Mouse (Mus musculus) layer of hippocampus, adult 8-10 months (tissue): Measurements from ENCODE around the gene Ackr4. TPM values are rescaled to one million over a fixed set of nuclear protein-coding genes. Genes with fewer than 3 reads are reported as not detected.

Experiments
- DNase-seq, 2 experiments: peaks; one replicate each; pipeline ENCODE4 v3.0.0; 2022; ENCODE audit warnings: low spot score in 2 of 2
- total RNA-seq, 4 experiments: library from RNA; stranded (reverse); gene quantifications; 2 replicates each; pipeline ENCODE4 v1.2.4; 2022

The Ackr4 gene
- total RNA-seq: under 1 TPM in 2 of 4 experiments, not detected in 2; 0.14 to 0.67 TPM

DNA sequence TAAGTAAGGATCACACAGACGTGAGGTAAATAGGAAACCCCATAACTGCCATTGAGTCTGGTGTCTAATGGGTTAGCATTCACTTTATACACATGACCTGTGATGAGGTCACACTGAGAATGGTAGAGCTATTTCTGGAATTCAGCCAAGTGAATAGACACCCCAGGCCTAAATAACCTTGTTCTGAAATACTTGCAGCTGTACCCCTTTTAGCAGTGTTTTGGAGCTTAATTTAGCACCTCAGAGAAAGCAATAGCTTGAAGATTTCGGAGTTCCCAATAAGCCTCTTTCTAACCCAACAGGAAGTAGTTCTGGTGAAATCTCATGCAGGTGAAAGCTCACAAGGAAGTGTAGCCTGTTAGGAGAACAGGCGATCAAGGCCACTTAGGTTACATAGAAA lies at the start of gene Ackr4:
TSS of gene Ackr4 (minus strand) at position 101 of the 400 bp plus-strand sequence.
- no peak for DNase-seq

DNA sequence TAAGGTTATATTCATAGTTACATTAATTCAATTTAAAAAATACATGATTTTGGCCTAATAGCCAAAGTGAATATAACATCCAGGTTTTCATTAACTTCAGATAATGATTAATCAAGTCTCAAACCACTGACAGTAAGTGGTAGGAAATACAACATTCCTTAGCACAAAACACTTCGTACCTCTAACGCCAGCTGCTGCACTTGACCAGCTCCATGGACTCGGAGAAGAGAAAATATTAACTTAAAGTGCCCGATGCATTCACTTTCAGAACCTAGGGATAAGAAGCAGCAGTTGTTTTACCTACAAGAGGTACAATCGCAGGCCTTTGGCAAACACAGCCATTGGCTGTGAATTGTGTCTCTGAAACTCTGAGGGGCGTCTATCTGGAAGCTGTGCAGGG lies 45.6 kb upstream of the Ackr4 start:
- DNase-seq: no peak

DNA sequence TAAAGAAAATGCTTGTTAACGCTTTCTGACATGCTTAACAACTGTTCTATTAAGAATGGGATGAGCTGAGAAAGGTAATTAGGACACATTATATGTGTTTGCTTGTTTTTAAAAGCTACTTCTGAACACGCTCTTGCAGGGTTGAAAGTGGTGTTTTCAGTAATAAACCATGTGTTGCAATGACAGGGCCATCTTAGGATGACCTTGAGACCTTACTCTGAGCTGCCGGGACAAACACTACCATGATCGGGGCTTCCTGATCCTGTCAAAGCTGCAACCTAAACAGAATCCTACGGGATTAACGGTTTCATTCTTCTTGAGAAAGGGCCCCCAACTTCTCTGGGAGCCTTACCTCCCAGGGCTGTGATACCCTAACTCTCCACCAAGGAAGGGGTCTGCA lies 44.9 kb upstream of the Ackr4 start:
- DNase-seq: no peak

DNA sequence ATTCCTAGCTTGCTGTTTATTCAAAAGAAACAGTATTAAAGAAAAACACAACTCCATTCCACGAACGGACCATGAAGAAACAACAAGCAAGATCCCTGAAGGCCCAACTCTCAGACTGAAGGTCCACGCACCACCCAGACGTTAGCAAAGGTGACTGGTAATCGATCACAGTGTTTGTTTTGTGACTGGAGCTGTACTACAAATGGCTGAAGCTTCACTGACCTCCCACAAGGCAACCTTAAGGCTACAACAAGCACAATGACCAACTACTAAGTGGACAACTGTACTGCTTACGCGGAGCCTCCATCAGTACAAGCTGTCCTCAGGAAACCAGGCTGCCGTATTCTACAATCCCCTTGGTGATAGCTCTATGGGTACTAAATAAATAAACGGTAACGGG lies 43.3 kb upstream of the Ackr4 start:
- DNase-seq: no peak

DNA sequence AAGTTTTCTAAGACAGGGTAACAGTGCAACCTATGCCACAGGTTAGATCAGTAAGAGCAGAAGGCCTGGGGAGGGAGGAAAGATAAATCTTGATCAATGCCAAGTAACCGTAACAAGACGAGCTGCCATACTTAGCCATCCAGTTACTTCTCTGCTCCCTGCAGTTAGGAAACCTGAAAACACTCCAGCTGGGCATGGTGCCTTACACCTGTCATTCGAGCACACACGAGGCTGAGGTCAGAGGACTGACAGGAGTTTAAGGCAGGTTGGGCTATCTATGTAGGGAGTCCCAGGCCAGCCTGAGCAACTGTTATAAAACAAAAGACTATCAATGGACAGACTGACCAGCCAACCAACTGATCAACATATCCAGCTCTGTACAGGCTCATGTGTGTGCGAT lies 39.2 kb upstream of the Ackr4 start:
- no peak for DNase-seq

DNA sequence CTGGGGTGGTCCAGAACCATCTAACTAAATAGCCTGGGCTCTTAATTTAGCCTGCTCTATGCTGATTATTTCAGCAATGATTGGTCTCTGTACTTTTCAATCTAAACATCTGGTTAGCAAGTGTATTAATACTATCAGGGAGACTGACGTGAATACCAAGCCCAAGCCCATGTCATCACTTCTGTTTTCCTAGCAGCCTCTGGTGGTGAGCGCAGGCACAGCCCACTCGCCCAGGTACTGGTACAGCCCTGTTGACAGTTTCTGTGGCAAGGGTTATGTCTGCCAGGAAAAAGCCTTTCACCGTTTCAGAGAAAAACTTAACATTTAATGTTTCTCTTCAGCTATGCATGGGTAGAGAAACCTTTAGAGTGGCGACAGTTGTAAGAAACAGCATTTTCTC lies 37.5 kb upstream of the Ackr4 start:
- no peak for DNase-seq

DNA sequence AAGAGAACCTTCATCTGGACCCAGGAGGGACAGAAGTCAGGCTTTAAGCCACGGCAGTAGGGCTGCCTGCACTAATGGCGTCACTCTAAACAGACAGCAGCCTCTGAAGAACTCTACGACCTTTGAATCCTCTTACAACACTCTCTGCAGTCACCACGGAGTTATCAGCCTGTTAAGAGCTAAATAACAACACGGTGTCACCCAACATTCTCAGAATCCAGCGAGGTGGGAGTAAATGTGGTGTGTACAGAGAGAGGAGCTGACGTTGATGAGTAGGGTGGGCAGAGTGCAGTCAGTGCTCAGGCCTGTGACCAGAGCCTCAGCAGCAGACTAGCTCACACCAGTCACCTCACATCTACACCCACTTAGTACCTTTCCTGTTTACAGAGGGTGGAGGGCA lies 34.4 kb upstream of the Ackr4 start:
- no peak for DNase-seq

DNA sequence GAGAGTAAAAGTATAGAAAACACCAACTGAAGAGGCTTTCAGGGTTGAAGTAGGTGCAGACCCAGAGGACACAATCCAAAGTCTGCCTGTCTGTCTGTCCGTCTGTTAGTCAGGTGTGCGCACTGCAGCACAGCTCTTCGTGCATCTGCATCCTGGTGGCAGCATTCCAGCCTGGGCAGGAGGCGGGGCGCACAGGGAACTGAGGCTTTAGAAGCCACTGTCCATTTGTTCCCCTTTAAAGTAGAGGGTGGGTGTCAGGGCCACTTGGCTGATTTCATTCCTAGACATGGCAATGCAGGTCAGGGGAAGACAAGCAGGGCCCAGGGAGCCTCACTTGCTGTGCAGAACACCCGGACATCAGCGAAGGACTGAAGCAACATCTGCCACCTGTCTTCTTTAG lies 30.6 kb upstream of the Ackr4 start:
- no peak for DNase-seq

DNA sequence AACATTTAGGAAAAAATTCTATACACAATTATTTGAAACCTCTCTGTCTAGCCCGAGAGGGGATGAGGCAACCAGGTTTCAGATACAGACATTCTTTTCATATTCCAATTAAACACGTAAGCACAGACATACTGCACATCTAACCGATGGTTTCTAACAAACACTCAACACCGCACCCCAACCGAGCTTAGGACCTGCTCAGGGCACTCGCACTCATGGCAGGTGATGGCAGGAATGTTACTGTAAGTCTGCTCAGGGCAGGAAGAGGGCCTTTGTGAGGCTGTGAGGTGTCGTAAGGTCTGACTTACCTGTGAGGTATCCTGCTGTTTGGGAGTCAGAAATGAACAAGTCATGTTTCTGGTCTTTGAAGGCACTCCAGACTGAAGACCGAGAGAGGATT lies 29.8 kb upstream of the Ackr4 start:
- DNase-seq: no peak

DNA sequence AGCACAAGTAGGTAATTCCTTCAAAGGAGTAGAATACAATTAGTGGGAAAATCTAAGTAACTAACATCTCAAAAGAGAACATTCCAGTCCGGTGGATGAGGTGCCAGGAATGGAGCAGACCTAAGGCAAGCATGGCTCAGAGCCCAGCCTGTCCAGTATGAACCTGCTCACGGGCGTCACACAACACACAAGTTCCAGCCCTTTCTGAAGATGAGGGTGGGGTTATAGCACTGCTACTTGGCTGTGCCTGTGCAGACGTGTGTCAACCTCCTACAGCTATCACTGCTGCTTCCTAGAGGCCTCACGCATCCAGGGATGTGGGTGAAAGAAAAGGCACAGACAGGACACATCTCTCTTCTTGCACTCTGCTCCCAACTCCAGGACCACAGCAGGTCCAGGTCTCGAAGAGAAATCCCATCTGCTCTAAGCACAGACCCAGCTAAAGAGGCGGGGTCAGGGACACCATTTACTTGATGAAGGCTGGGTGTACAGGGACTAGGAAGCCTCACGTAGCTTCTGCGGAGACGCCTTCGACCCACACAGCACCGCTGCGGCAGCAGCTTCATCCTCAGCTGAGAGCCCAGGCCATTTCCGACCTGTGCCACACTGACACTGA lies 28.5 kb upstream of the Ackr4 start:
- DNase-seq: no peak

DNA sequence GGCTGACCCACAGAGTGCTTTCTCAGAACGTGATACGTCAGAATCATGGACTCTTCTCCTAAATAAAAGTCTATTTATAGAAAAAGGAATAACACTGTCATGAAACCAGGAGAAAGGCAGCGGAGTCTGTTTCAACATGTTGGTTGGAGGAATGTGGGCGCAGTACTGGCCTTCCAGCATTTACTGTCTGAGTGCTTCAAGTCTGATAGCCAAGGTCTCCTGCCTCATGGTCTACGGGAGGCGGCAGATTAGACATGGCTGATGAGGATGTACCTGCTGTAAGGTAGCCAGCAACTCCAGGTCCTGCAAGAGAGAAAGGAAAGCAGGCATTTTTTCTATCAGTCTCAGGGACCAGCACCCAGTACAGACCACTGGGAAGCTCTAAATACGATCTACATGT lies 25.4 kb upstream of the Ackr4 start:
- no peak for DNase-seq

DNA sequence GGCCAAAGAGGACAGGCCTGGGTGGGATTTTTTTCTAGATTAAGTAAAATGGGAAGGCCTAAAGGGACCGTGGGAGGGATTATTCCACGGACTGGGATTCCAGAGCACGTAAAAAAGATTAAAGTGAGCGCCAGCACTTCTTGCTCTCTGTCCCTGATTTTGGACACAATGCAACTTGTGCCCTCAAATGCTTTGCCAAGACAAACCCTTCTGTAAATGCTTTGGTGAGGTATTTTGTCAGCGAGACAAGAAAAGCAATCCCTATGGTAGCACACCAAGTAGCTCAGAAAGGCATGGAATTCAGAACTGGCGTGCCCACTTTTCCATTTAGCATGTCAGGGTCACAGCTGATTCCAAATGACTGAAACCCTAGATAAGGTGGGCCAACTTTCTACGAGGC lies 22.2 kb upstream of the Ackr4 start:
- DNase-seq: no peak

DNA sequence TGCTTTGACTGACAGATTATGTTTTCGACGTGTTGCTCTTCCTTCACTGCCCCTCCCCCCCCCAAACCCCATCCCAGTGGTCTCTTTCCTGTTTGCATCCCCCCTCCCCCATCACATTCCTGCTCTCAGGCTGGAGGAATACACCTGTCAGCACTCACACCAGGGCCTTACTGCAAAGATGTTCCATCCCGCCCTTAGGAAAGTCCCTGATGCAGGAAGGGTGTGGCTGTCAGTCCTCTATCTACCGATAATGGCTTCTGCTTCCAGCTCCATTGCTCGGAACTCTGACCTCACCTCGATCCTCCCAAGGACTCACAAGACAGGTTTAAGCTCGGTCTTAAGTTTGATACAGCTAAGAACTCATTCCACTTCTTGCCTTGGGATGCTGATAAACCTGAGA lies 19.9 kb upstream of the Ackr4 start:
- DNase-seq: no peak

DNA sequence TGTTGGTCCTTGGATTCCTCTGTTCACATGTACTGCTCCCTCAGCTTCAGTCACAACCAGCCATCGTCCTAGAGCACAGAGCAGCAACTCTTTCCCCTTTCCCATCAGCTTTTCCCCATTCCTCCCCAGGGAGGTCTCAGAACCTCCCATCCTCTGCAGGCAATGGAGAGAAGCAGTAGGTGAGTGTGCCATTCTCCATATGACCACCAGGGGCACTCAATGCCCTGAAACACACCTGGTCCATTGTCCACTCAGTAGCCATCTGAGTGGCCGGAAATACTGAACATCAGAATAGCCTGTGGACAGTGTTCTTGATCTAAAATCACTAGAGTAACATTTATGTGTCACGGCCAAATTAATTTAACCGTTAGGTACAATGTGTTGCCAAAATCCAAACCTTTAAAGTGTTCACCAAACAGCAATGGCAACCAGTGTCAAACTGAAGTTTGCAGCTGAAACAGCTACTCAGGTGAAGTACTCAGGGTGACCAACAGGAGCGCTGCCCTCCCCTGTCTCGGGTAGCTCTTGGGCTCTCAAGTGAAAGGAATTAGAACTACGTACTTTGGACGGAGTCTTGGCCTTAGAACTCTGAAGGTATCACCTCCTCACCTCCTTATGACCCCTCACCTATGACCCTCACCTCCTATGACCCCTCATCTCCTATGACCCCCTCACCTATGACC lies 17.7 kb upstream of the Ackr4 start:
- DNase-seq: no peak

DNA sequence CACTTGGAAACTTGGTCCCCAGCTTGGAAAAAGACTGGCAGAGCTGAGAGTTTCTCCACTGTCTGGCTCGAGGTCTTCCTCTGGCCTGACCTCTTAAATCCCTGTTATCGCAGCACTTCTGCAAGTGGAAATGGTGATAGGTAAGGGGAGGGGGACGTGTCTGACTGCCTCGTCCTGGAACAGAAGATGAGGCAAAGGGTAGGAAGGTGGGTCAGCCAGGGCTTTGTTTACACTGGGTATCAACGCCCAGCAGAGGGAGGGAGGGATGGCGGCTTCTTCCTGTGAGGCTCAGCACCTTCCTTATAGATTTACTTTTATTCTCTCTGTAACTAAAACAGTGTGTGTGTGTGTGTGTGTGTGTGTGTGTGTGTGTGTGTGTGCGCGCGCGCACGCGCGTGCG lies 16.1 kb upstream of the Ackr4 start:
- DNase-seq: no peak

DNA sequence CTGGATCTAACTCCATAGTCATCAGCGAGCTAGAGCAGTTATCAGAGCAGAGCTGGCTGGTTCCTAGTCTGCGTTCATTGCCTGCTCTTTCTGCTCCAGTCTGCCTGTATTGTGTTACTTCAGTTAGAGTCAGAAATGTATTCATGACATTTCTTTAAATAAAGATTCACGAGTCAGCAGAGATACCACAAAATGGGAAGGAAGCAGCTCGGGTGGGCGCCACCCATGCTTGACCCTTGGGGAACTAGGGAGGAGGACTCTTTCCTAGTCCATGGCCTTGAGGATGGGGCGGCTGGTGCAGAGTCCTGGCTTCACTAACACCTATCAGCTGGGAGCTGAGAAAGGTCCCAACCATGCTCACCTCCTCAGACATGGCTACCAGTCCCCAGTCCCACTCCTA lies 13.6 kb upstream of the Ackr4 start:
- DNase-seq: no peak

DNA sequence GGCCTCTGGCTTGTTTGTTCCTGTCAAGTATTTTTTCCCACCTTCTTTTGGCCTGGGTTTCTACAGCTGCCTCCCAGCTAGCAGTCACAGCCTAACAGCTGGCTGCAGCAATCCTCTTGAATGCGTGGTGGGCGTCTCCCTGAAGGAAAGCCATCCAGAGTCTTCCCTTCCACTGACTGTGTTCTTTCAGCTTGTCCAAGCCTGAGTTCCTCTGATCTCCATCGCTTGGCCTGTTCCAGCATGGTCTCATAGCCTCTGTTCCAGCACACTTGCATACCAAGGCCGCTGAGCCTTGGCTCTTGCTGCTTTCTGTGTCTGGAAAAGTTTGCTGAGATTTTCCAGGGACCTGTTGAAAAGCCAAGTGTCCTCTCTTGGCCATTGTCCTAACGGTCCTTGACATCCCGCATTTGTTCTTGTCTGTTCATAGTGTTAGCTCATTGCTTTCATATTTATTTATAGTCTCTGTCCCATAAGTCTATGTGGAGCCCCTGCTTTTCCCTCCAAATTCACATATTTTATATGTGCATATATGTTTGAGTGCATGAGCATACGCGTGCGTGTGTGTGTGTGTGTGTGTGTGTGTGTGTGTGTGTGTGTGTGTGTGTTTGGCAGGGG lies 3.5 kb upstream of the Ackr4 start:
- DNase-seq: no peak

DNA sequence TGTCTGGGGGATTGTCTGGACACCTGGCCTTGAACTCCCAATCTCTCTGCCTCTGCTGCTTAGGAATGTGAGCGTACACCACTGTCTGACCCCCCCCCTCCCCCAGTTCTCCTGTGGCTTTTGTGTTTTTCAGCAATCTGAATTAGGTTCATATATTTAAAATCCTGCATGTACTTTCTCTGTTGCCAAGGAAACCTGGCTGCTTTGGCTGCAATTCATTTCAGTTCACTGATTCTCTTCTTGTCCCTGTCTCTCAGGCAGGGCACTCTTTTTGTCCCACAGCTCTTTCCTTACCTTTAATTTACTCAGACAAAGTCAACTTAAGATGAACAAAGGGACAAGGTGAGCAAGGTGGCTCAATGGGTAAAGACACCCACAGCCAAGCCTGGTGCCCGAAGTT lies 1.4 kb upstream of the Ackr4 start:
- peak; percentile 34 to 48 for DNase-seq

DNA sequence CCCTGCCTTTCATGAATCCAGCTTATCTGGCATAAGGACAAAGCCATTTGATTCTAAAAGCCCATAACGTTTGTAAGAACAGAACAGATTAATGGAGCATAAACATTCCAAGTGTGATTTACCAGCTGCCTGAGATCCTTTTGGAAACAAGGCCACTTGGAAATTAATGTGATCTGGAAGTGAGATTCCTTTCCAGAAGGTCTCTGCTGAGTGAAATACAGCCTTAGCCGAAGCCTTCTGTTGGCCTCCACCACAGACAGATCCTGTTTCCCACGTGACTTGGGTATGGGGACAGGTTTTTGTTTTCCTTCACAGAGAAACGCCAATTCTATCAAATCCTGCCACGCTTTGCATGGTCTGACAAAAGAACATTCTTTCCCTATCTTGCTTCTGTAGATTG lies 3.1 kb downstream of the Ackr4 start:
- DNase-seq: peak in 1 of 2 experiments; percentile 17

DNA sequence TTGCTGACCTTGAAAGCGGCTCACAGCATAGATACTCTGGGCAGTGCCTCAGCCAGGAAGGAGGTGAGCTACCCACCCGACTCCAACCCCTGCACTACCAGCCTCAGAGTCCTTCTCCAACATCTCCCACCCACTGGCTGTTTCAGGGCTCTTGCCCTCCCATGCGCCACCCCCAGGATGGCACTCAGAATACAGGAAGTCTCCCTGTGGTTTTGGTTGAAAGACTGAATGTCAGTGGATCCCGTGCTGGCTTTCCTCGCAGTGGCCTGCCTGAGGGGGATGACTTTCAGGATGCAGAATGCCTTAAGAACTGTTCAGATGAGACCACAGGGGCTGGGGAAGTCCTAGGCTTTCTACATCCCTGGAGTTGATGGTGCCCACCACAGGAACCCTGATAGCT lies 3.6 kb downstream of the Ackr4 start:
- DNase-seq: no peak

DNA sequence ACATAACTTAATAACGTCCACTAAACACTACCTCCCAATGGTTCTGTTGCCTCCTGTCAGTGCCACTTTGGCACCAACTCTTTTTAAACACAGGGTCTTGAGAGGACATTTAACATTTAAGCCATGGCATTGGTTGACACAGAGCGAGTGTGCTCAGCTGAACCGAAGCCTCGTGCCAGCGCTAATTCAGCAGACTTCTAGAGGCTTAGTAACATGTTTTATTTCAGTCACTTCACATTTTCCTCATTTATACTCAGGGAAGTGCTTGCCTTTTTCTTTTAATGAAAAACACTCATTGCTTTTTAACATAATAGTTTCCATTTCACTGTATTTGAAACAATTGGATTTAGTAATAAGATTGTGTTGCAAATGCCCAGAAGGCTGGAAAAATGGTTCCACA lies 17.6 kb downstream of the Ackr4 start:
- no peak for DNase-seq

DNA sequence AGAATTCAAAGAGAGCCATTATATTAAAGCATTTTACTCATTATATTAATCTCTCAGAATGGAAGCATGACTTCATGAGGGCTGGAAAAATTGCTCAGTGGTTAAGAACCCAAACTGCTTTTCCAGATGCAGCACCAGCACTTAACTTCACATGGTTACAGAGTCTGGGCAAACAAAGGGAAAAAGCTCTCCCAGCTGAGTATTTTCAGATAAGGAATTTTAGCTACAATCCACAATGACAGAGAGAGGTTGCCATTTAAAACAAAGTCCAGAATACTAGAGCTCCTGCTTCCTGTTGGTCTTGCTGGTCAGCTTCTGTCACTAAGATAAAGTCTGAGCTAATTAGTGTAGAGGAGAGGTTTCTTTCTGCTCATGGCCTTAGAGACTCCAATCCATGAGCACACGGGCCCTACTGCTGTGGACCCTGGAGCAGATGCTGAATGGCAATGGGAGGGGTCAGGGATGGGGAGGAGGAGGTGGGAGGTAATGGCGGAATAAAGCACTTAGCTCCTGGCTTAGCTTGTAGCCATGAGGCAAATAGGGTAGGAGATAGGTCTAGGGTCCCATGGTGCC lies 18.1 kb downstream of the Ackr4 start:
- DNase-seq: no peak

DNA sequence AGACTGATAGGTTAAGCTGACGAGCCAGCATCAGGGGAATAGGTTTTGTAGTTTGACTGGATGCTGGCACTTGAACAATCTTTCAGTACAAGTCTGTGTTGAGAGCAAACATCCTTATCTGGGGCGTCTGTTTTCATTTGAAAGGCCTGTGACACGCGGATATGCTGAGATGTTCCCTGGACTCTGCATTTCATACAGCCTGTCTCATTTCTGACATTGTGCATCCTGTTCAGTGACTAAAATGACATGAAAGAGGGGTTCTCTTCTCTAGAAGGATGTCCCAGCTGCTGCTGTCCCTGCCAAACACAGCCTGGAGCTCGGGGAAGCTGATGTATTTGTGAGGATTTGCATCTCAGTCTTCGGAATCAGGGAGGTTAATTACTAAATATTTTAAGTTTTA lies 19.3 kb downstream of the Ackr4 start:
- DNase-seq: no peak
